Mouse (Mus musculus) midbrain, postnatal 0 days (tissue): ENCODE measurements at regions not wholly inside any gene's neighbourhood (a gene's known extent, or its start where the extent isn't known, plus 50 kb on each side); places are given as distances from the start of the nearest gene placed in this dataset.

Experiments used
- ATAC-seq: fragments of 200-750 bp; cut with Nextera tagmentation; 2 replicates; pipeline ENCODE4 v1.8.0; 2017; ENCODE audit warnings: moderate number of reproducible peaks, mild to moderate bottlenecking, moderate TSS enrichment, moderate library complexity; ENCODE audit not compliant: low FRiP score
- DNase-seq: peaks from one replicate; pipeline ENCODE4 v3.0.0-alpha.2; 2015; ENCODE audit warnings: low spot score
- H3K27ac ChIP-seq: fragments of 300-500 bp; sonication (generic); 2 replicates; pipeline ENCODE4 v1.5.1; 2014; ENCODE audit warnings: low read depth, mild to moderate bottlenecking, low read length, mixed read lengths
- H3K27me3 ChIP-seq: fragments of 300-500 bp; sonication (generic); 2 replicates; pipeline ENCODE4 v1.6.1; 2014; ENCODE audit warnings: low read length, control low read depth, mixed read lengths; ENCODE audit not compliant: insufficient read depth
- H3K36me3 ChIP-seq: fragments of 300-500 bp; sonication (generic); 2 replicates; pipeline ENCODE4 v1.6.1; 2014; ENCODE audit warnings: low read length, control low read depth, mixed read lengths; ENCODE audit not compliant: insufficient read depth
- H3K4me1 ChIP-seq: fragments of 300-500 bp; sonication (generic); 2 replicates; pipeline ENCODE4 v1.6.1; 2014; ENCODE audit warnings: mild to moderate bottlenecking, control low read depth, antibody characterized with exemption, low read length, mixed read lengths; ENCODE audit not compliant: insufficient read depth
- H3K4me2 ChIP-seq: fragments of 300-500 bp; sonication (generic); 2 replicates; pipeline ENCODE4 v1.6.1; 2014; ENCODE audit warnings: low read depth, mild to moderate bottlenecking, low read length, mixed read lengths; ENCODE audit not compliant: poor library complexity, severe bottlenecking
- H3K4me3 ChIP-seq: fragments of 300-500 bp; sonication (generic); 2 replicates; pipeline ENCODE4 v1.5.1; 2014; ENCODE audit warnings: low read depth, mild to moderate bottlenecking, low read length, moderate library complexity
- H3K9ac ChIP-seq: fragments of 300-500 bp; sonication (generic); replicated peaks from 2 replicates; pipeline ENCODE4 v1.6.1; 2014; ENCODE audit warnings: mild to moderate bottlenecking, low read length, moderate library complexity, mixed read lengths; ENCODE audit not compliant: poor library complexity, severe bottlenecking
- H3K9me3 ChIP-seq: fragments of 300-500 bp; sonication (generic); 2 replicates; pipeline ENCODE4 v1.6.1; 2016; ENCODE audit warnings: low read length, control low read depth
- CTCF ChIP-seq: IDR thresholded peaks from 2 replicates; pipeline ENCODE4 v1.5.1; 2016; ENCODE audit warnings: antibody characterized with exemption, mild to moderate bottlenecking
- WGBS: fragments of 180-500 bp; shearing (Covaris S2); extraction: QIAGEN DNeasy Blood & Tissue Kit; methylation state at CpG from one replicate; pipeline ENCODE4 v1.1.7; 2014; 5-methylcytosine and 5-hydroxymethylcytosine counted together

GRCm38 (mm10) chr1:55807028-55807427, 401.3 kb downstream of the Plcl1 start:
- Histone ChIP-seq H3K36me3 (no peaks in the 10 kb centered on the region), H3K27me3 (no peaks in the 10 kb centered on the region), H3K4me3 (no peak overlapping the region), H3K9ac (no peak overlapping the region), H3K4me1 (no peaks in the 10 kb centered on the region), H3K4me2 (no peak overlapping the region), H3K9me3 (no peaks in the 10 kb centered on the region), H3K27ac (no peak overlapping the region)
- ATAC-seq: no peak
- DNase-seq: no peak
- 75% methylated on average over 5 of the region's 5 CpGs for WGBS
- TF ChIP-seq CTCF: no peak

- ATAC-seq (no peak), DNase-seq (no peak)
- Histone ChIP-seq H3K27me3 (no peaks in the 10 kb centered on the region), H3K36me3 (no peaks in the 10 kb centered on the region), H3K27ac (no peak overlapping the region), H3K9ac (no peak overlapping the region), H3K9me3 (no peaks in the 10 kb centered on the region), H3K4me2 (no peak overlapping the region), H3K4me1 (no peaks in the 10 kb centered on the region), H3K4me3 (no peak overlapping the region)
- TF ChIP-seq CTCF: no peak
- 87% methylated on average over 7 of the region's 7 CpGs for WGBS
These were observed 403.2 kb downstream of the Plcl1 start for GRCm38 (mm10) chr1:55808724-55809519.

- H3K9me3 ChIP-seq: no peaks in the 10 kb centered on the region
- no peak for TF ChIP-seq CTCF
- H3K27ac ChIP-seq: no peak overlapping the region
- 73% methylated on average over 1 of the region's 1 CpGs for WGBS
- no peak overlapping the region for H3K9ac ChIP-seq
- DNase-seq (no peak), ATAC-seq (no peak)
- no peaks in the 10 kb centered on the region for H3K27me3 ChIP-seq
- no peak overlapping the region for H3K4me2 ChIP-seq
- no peak overlapping the region for H3K4me3 ChIP-seq
- no peaks in the 10 kb centered on the region for H3K36me3 ChIP-seq
- no peaks in the 10 kb centered on the region for H3K4me1 ChIP-seq
These were observed 406.8 kb downstream of the Plcl1 start for GRCm38 (mm10) chr1:55812486-55812885.

GRCm38 (mm10) chr1:55820866-55821500, 415.3 kb downstream of the Plcl1 start:
- H3K27me3 ChIP-seq: no peaks in the 10 kb centered on the region
- H3K36me3 ChIP-seq: no peaks in the 10 kb centered on the region
- H3K9ac ChIP-seq: no peak overlapping the region
- H3K4me3 ChIP-seq: no peak overlapping the region
- 93% methylated on average over 3 of the region's 3 CpGs for WGBS
- no peak overlapping the region for H3K4me2 ChIP-seq
- DNase-seq (no peak), ATAC-seq (no peak)
- no peaks in the 10 kb centered on the region for H3K9me3 ChIP-seq
- no peaks in the 10 kb centered on the region for H3K4me1 ChIP-seq
- no peak for TF ChIP-seq CTCF
- no peak overlapping the region for H3K27ac ChIP-seq

- H3K9me3 ChIP-seq: no peaks in the 10 kb centered on the region
- no peaks in the 10 kb centered on the region for H3K4me1 ChIP-seq
- 91% methylated on average over 4 of the region's 4 CpGs for WGBS
- DNase-seq (no peak), ATAC-seq (no peak)
- no peaks in the 10 kb centered on the region for H3K36me3 ChIP-seq
- H3K27ac ChIP-seq: no peak overlapping the region
- no peak overlapping the region for H3K4me2 ChIP-seq
- TF ChIP-seq CTCF: no peak
- H3K27me3 ChIP-seq: no peaks in the 10 kb centered on the region
- H3K9ac ChIP-seq: no peak overlapping the region
- no peak overlapping the region for H3K4me3 ChIP-seq
These were observed 416.9 kb downstream of the Plcl1 start for GRCm38 (mm10) chr1:55822599-55822998.

GRCm38 (mm10) chr1:55827191-55827590, 421.5 kb downstream of the Plcl1 start:
- DNase-seq: no peak
- H3K4me3 ChIP-seq: no peak overlapping the region
- ATAC-seq: no peak

More at GRCm38 (mm10) chr1:55827191-55827590, 421.5 kb downstream of the Plcl1 start:
- Histone ChIP-seq H3K9me3 (no peaks in the 10 kb centered on the region), H3K36me3 (no peaks in the 10 kb centered on the region), H3K27ac (no peak overlapping the region), H3K9ac (no peak overlapping the region), H3K4me2 (no peak overlapping the region), H3K27me3 (no peaks in the 10 kb centered on the region), H3K4me1 (no peaks in the 10 kb centered on the region)
- TF ChIP-seq CTCF: no peak
